Mouse (Mus musculus) brain, embryonic 18.5 days (tissue): ENCODE results near the gene Fgf22.
"Not testable (repeated sequence)": the region's sequence is repeated elsewhere in the genome, so short reads cannot be mapped to it uniquely, and the experiment has no call there.

ENCODE experiments used
- DNase-seq: peaks from one replicate; pipeline ENCODE4 v3.0.0-alpha.2; 2012; ENCODE audit warnings: low read depth, low spot score

The Fgf22 gene

DNA sequence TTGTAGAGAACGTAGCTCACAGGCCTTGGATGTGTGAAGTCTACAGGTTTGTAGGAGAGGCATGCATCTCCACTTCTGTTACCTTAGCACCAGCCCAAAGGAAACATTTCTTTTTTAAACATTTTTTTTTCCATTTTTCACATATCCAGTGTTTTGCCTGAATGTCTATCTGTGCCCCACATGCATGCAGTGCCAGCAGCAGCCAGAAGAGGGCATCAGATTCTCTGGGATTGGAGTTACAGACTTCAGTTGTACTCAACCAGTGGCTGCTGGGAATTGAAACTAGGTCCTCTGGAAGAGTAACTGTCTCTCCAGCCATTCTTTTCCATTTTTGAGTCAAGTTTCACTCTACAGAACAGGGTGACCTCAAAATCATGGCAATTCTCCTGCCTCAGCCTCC is 22.4 kb upstream of the Fgf22 start:
- no peak for DNase-seq

DNA sequence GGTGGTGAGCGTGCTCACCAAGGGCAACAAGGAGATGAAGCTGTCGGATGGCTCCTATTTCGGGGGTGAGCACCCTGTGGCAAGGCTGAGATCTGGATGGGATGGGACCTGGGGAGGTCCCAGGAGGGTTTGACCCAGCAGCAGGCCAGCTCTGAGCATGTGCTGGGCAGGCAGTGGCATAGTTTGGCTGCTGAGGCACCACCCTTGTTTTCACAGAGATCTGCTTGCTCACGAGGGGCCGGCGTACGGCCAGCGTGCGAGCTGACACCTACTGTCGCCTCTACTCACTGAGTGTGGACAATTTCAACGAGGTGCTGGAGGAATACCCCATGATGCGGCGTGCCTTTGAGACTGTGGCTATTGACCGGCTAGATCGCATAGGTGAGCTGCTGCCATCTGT is 21.0 kb upstream of the Fgf22 start:
- DNase-seq, result no peak

DNA sequence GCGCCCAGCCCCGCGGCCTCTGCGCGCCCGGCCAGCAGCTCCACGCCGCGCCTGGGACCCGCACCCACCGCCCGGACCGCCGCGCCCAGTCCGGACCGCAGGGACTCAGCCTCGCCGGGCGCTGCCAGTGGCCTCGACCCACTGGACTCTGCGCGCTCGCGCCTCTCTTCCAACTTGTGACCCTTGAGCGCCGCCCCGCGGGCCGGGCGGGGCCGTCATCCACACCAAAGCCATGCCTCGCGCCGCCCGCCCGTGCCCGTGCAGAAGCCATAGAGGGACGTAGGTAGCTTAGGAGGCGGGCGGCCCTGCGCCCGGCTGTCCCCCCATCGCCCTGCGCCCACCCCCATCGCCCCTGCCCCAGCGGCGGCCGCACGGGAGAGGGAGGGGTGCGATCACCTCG is 19.5 kb upstream of the Fgf22 start:
- no peak for DNase-seq

DNA sequence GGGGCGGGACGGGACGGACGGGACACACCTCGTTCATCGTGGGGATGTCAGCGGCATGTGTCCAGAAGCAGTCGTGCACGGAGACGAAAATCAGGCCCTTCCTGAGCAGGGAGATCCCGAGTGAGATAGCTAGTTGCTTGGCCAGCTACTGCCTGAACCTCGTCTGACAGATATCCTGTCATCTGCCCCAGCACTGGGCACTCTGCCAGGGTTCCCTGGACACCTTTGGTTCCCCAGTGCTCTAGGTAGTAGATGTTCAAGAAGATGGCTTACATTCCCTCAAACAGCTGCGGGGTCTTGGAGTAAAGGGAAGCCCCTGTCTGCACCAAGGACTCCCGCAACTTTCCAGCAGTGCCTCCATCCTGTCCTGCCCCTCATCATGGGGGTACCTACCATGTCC is 18.2 kb upstream of the Fgf22 start:
- DNase-seq, result no peak

DNA sequence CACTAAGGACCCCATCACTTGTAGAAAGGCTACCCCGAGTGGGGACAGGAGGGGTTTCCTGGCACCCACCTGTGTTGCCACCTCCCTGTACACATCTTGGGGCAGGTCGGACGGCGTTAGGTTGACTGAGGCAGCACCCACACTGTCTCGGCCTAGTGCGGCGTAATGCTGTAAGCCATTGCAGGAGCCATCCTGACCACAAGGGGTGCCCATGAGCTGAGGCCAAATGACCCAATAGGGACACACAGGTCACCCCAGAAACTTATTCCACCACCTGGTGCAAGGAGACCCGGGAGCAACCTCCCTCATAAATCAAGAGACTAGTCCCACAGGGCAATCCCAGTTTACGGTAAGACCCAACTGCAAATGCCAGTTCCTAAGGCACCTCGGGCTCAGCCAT is 16.6 kb upstream of the Fgf22 start:
- DNase-seq, result no peak

DNA sequence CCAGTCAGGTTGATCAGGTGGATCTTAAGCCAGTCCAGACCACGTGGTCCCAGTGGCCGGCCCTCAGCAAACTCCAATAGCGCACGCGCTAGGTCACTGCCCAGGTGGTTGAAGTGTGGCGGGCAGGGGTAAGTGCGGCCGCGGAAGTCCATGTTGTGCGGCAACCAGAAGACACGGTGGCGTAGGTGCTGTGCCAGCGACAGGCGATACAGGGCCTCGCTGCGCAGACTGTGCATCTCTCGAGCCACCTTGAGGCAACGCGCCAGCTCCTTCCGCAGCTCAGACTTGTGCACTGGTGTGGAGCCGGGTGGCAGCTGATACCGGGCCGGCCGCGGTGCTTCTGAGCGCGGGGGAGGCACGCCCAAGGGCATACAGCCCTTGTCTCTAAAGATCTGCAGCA is 15.6 kb upstream of the Fgf22 start:
- DNase-seq, result no peak

DNA sequence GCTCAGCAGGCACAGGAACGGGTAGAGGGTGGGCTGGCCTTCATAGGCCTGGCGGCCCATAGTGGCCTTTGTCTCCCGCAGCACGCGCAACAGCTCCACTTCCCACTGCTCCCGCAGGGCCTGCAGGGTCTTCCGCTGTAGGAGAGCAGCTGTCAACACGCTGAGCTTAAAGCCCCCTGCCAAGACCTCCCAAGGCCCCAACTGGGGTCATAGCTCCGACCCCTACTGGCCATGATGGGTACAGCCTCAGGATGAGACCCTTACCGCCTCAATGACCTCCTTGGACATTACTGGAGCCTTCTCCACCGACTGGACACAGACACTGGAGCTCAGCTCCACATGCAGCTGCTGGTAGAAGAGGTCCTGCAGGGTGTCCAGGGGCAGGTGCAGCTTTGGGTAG is 14.0 kb upstream of the Fgf22 start:
- no peak for DNase-seq

DNA sequence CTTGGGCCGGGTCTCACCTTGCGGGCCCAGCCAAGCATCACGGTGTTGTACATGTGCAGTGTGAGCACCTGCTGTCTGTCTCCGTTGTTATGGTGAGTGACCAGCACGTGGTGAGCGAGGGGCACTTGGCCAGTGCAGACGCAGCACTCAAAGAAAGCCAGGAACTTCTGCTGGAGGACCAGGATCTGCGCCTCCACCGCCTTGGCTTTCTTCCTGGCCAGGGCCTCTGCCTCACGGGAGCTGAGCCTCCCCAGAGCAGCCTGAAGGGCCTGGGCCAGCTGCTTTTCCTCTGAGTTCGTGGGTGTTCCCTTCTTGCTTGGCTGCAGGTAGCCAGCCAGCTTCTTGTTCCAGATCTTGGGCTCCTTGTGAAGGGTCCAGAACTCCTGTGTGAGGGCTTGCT is 11.7 kb upstream of the Fgf22 start:
- DNase-seq, result no peak

DNA sequence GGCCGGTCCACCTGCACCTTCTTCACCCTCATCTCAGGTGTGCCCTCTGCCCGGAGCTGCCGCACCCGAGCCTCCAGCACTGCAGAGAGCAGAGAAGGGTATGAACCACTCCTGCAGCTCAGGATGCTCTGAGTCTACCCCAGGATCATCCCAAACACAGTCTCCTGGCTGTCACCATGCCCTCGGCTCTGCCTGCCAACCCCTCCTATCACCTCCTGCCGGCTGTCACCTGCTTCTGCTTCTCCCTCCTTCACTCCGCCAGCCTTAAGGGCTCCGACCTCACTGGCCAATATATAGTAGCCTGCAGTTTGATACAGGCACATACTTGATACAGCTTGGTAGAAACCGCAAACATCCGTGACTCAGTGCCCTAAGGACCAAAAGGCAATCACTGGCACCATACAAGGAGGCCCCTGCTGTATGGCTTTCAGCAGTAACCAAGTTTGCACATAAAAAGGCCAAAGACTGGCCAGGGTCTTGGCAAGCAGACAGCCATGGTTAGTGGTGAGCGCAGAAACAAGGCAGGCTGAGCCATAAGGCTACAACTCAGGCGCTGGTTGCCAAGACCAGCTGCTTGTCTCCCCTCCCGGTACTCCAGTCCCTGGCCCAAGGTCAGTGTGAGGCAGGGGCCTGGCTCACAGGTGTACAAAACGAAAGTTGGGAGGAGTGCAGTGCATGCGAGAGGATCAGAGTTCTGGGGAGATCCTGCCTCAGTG is 11.1 kb upstream of the Fgf22 start:
- DNase-seq, result no peak

DNA sequence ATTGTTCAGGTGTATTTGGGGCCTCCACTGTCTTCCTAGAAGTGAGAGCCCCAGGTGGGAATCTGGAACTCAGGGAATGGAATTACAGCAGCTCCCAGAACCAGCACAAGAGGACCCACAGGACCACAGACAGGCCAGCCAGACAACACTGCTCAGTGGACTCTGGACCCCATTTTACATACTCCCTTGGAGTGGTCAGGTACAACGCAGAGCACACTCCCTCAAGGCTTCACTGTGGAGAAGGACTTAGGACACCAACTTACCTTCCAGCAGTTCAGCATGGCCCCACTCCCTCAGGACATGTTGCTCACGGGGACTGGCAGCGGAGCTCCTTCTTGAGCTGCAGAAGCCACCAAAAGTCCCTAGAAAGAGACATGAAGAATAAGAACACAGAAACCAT is 9.5 kb upstream of the Fgf22 start:
- no peak for DNase-seq

DNA sequence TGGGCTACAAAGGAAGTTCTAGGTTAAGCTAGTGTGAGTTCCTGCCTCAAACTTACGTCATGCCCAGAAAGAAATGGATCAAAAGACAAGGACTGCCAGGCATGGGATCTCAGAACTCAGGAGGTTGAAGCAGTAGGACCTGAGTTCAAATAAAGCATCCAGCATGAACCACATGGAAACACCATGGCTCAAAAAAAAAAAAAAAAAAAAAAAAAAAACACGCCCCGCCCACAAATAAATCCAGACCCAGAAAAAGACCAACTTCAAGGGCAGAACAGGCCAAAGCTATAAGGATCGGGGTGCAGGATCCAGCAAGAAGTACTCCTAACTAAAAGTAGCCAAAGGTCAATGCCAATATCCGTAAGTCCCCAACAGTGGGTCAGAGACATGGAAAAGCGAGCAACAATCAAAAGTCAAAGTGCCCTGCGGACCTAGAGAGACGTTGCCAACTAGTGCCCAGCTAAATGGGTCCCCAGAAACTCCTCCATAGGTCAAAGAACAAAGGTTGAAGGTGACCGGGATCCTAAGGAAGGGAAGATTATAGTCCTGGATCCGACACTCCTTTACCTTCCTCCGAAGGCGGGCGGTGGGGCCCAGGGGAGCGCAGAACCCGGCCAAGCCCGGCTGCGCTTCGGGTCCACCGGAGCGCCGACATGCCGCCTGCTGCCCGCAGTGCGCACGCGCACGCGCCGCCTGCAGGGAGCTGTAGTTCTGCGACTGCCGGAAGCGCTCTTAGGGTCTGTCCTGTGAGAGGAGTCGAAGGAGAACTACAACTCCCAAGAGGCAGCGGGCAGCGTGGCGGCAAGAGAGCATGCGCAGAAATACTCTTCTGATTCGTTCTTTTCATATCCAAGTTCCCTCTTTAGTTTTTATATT is 8.7 kb upstream of the Fgf22 start, which contains the start of gene Polrmt:
Gene Polrmt, minus strand, starts transcription at position 684 of the 876 bp plus-strand sequence.
- peak; percentile 91 for DNase-seq

DNA sequence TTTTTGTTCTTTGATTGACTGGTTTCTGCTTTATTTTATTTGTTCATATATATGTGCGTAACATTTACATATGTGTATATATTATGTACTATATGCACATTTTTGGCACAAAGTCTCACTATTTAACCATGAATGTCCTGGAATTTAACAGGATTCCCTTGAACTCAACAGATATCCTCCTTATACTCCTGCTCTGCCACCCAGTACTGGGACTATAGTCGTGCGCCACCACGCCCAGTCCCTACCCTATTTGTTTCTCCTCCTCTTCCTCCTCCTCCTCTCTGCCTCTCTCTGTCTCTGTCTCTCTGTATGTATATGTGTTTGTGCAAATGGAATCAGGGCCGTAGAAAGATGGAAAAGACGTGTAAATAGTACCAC is 8.1 kb upstream of the Fgf22 start:
- no peak for DNase-seq

DNA sequence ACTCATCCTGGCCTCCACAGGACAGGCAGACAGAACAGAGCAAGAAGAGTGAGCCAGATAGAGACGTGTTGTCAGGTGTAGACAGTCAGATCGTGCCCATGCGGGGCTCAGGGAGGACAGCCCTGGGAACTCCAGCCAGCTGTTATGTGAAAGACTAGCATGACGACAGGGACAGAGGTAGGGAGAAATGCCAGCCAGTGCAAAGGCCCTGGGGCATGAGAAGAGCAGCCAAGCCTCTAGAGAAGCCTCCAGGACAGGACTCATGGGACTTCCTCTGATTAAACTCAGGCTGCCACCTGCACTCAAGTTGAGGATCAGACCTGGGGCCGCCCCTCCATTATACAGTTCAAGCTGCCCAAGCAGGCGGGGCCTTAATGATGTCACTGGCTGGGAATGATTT is 6.4 kb upstream of the Fgf22 start:
- DNase-seq, result no peak

DNA sequence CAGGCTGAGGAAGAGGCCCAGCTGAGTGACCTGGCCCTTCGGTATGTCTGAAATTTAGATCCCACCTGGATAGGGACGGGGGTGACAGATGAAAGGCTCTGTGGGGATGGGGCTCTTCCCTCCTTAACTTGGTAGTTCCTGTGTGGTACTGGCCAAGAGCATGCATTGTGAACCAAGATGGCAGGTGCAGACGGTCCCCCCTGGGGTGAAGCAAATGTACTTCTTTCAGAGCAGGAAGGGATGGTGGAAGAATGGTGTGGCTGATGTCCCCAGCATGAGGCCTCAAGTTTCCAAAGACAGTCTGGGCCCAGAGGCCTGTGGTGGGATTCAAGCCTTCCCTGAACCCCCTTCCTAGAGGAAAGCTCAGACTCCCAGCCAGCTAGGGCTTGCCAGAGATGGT is 978 bp downstream of the Fgf22 start:
- DNase-seq, result no peak

DNA sequence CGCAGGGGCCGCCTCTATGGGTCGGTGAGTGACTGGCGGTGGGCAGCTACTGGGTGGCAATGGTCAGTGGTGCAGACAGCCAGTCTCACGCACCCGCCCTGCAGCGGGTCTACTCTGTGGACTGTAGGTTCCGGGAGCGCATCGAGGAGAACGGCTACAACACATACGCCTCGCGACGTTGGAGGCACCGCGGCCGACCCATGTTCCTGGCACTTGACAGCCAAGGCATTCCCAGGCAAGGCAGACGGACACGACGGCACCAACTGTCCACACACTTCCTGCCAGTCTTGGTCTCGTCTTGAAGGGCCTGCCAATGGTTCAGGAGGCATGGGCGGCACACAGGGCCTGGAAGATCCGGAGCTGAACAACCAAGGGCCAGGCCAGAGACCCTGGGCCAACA is 1.8 kb downstream of the Fgf22 start:
- DNase-seq, result no peak

DNA sequence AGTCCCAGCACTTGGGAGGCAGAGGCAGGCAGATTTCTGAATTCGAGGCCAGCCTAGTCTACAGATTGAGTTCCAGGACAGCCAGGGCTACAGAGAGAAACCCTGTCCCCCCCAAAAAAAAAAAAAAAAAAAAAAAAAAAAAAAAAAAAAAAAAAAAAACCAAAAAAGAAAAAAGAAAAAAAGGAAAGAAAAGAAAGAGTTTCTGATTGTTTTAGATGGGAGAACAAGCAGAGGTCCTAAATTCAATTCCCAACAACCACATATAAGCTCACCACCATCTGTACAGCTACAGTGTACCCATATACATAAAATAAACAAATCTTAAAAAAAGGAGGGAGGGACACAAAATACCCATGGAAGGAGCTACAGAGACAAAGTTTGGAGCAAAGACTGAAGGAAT is 4.8 kb downstream of the Fgf22 start:
- DNase-seq, result not testable (repeated sequence)

DNA sequence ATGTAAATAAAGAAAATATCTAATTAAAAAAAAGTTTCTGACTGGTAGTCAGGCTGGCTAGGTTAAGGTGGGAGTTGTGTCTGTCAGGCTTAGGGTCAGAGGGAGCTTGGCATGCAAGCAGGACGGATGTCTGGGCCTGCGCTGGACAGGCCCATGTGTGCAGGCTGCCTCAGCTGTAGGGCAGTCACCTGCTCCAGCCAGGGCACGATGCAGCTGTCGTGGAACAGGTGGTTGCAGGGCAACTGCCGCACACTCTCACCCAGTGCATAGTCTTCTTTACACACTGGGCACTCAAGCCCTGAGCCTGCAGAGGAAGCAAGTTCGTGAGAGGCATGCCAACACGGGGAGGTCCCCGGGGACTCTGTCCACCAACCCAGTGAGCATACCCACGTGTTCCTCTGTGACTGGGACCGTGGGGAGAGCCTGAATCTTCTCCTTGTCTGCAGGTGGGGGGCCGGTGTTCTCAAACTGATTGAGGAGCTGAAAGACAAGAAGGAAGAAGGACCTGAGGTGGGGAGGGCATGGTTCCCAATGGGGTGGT is 5.8 kb downstream of the Fgf22 start:
- no peak for DNase-seq

DNA sequence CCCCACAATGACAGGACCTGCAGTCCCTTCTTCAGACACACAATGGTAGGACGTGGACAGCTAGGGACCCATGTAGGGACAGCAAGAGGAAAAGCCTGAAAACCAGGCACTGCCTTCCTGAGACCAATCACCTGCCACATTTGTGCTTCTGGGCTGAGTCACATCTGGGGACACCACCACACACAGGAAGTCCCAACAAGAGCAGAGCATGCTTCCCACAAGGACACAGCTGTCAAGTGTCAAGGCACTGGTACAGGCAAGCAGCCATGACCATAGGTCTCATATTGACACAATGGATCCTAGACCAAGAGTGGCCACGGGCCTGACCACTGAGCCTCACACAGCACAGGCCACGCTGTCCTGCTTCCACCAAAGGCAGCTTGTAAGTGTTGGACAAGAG is 8.0 kb downstream of the Fgf22 start:
- DNase-seq, result no peak

DNA sequence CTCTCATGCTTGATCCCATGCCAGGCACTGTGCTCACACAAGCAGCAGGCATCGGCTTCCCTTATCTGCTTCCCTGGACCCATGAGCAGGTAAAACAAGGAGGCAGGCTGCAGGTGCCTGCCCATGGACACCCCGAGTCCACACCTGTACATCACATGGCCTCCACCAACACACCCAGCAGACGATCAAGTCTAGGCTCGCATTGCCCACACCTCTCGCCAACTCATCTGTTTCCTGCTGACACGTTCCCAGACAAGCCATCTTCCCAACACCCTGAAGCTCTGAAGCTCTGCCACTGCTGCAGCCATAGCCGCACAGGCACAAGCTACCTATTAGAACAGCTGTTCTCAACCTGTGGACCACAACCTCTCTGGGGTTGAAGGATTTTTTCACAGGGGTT is 9.4 kb downstream of the Fgf22 start:
- DNase-seq, result no peak

DNA sequence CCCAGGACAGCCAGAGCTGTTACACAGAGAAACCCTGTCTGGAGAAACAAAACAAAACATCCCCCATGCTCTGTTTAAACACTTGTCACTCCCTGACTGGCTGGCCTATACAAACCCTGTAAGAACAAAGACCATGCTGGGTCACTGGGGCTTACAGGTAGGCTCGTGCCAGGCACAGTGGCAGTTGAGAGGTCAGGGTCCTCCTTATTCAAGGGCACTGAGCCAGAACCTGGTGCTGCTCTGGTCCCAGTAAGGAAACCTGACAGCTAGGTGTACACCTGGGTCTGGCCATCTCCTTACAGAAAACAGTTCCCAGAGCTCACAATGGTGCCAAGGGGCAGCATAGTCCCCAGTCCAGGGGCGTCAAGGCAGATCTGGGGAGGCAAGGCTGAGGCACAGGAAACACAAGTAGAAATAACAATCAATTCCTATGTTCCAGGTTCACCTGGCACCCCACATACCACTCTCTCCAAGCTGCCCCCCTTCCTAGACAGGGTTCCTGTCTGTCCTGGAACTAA is 10.4 kb downstream of the Fgf22 start:
- DNase-seq, result no peak

DNA sequence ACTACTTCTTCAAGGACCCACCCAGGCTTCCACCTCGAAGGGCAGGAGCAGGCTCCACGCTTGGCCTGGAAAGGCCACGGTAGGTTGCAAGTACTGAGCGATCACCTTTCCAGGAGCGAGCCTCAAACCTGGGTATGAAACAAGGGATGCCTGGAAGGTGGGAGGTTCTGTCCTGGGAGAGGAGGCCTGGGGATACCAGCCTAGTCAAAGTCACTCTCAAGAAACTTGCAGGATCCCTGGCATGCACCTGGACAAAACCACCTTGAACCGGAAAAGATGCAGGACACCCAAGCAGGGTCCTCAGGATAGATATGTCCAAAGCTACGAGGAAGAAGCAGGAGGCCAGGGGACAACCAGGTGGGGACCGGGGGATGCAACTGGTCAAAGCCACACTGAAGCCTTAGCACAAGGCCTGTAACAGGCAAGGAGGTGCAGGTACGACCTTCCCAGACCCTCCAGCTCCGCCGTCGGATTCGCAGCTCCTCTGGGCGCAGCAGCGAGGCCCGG is 11.2 kb downstream of the Fgf22 start:
- no peak for DNase-seq

DNA sequence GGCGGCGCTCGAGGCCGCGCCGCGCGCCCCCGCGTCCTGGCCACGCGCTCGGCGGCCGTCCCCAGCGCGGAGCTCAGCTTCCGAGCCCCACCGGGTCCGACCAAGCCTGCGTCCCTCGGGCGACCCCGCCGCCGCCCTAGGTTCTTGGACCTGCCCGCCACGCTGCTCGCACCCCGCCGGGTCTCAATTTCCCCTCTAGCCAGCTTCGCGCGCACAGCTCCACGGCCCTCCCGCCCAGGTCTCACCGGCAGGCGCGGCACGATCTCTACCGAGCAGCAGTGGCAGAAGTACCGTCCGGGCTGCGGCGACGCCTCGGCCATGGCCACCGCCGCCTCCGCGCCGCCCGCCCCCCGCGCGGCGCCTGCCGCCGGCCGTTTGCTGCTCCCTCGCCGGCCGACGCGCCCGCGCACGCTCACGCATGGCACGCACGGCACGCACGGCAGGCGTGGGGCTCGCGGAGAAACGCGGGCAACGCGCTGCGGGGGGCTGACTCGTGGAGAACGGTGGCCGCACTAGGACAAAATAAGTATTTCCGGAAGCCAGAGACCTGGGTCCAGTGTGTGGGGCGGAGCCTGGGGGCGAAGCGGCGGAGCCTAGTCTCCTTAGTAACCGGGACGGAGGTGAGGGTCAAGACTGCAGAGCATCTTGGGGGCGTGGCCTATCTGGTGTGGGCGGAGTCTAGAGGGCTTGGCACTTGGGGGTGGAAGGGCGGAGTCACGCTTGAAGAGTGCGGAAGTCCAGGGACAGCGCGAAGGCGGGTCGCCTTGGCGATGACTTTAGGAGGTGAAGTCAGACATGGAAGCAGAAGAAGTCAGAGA is 11.8 kb downstream of the Fgf22 start, which contains the start of gene Rnf126:
Gene Rnf126, minus strand, starts transcription at position 445 of the 818 bp plus-strand sequence.
- peak; percentile 91 for DNase-seq
